Mouse (Mus musculus) CD8-positive naive resting alpha-beta T cell, adult 2 months (primary cell): ENCODE measurements at regions not wholly inside any gene's neighbourhood (a gene's known extent, or its start where the extent isn't known, plus 50 kb on each side); places are given as distances from the start of the nearest gene placed in this dataset.
"Not testable (repeated sequence)": the region's sequence is repeated elsewhere in the genome, so short reads cannot be mapped to it uniquely, and the experiment has no call there.

ENCODE experiments used
- DNase-seq, 2 experiments: peaks; one replicate each; pipeline ENCODE4 v3.0.0; 2022; ENCODE audit warnings: low read depth in 2 of 2, low spot score in 2 of 2

- no peak for DNase-seq
These were observed 283.6 kb upstream of the Tmpo start for GRCm38 (mm10) chr10:91464691-91465090.

DNA sequence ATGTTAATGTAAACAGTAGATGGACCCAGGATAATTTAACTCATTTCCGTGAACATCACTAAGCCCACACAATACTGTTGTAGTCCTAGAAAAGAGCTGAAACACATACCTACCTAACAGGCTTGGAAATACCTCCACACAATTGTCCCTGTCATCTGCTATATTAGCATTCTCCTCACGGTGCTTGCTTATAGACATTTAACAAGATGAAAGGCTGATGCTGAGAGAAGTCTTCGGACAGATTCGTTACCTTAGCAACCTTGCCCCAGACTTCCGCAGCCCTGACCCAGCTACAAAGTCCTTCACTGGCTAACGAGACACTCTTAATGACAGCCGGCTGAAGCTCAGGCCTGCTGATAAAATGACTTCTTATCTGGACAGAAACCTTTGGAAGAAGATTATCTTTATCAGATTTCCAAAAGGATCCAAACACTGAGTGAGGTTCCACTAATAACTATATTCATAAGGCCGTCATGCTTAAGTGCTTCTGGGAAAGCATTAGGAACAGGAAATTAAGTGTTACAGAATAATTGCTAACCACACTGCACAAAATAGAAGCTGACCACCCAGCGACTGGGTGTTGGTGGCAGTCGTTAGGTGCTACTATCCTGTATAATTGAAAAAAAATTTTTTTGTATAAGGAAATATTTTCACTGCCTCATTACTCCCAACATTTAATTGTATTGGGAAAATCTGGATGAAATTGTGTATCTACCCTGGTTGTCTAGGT is 267.0 kb upstream of the Tmpo start:
- no peak for DNase-seq

- DNase-seq, result no peak
These were observed 262.2 kb upstream of the Tmpo start for GRCm38 (mm10) chr10:91443321-91443720.

- DNase-seq, result no peak
These were observed 258.9 kb upstream of the Tmpo start for GRCm38 (mm10) chr10:91440051-91440450.

- no peak for DNase-seq
These were observed 256.8 kb upstream of the Tmpo start for GRCm38 (mm10) chr10:91437917-91438316.

DNA sequence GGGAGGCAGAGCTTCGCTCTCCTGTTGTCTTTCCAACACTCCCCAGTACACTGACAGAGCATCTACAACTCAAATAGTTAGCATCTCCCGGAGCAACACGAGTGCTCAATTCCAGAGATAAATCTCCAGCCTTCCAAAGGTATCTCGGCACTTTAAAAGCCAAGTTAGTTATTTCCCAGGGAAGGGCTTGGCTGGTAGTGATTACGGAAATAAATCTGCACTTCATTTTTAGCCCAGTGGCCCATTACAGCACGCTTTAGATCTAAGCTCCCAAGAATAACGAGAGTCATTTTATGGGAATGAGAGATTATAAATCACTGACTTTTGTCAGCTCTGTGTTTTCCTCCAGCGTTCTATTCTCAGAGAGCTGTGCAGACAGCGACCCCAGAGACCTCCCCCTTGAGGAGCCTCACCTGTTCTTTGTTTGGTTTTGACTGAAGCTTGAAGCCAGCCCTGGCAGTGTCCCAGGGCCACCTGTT is 255.0 kb upstream of the Tmpo start:
- no peak for DNase-seq

GRCm38 (mm10) chr10:91430281-91430680 is 249.2 kb upstream of the Tmpo start:
- DNase-seq, result no peak

DNA sequence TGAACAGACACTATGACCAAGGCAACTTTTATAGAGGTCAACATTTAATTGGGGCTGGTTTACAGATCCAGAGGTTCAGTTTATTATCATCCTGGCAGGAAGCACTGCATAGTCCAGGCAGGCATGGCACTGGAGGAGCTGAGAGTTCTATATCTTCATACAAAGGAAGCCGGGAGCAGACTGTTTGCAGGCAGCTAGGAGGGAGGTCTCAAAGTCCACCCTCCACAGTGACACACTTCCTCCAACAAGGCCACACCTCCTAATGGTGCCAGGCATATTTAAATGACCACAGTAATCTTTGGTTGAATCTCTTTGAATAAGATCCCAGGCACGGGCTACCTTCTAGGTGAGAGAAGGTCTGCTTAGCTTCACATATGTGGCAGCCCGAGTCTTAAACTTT is 245.5 kb upstream of the Tmpo start:
- DNase-seq, result no peak

DNA sequence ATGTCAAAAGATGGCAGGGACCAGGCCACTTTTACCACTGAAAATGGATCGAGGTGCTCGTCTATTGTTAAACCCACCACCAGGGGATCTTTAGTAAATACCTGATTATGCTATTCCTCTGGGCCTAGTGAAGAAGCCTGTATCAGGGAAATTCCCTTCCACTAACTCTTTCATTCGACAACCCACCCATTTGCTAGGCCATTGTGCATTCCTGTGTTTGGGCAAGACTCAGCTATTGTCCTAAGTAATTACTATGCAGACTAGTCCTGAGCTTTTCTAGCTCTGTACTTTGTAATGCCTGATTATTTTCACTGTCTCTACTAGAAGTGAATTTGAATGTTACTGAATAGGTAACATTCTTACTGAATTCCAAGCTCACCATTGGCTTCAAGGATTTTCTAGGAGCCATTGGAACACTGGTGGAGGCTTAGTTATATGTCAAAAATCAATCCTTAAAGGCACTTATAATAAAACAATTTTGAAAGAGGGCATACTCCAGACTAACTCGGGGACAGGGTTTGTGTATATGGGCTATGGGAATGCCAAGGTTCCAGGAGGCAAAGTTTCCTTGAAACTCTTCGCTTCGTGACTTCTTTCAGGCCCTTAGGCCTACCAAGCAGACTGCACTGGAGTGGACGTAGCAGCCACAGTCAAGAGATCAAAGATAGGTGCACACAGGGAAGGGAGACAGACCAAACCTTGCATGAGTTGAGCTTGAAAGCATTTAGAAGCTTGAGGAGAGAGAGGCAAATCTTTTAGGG is 244.7 kb upstream of the Tmpo start:
- DNase-seq, result not testable (repeated sequence)

GRCm38 (mm10) chr10:91424786-91425185 is 243.7 kb upstream of the Tmpo start:
- DNase-seq, result no peak

- DNase-seq, result no peak
These were observed 206.1 kb upstream of the Tmpo start for GRCm38 (mm10) chr10:91387255-91387654.

DNA sequence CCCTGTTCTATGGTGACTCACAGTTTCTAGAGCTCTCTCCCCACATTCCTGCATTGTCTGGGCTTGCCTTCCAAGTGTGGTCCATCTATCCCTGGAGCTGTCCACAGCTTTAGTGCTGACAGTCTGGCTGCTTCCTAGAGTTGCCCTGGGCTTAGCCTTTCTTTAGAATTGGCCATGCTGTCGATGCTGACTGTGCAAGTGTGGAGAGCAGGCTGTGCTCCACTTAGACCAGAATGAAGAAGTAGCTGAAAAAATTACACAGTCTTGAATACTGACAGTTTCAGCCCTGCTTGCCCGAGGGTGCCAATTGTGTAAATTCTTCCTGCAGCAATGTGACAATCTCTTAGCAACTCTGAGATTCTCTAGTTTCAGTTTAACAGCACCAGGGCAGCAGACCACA is 203.3 kb upstream of the Tmpo start:
- no peak for DNase-seq

DNA sequence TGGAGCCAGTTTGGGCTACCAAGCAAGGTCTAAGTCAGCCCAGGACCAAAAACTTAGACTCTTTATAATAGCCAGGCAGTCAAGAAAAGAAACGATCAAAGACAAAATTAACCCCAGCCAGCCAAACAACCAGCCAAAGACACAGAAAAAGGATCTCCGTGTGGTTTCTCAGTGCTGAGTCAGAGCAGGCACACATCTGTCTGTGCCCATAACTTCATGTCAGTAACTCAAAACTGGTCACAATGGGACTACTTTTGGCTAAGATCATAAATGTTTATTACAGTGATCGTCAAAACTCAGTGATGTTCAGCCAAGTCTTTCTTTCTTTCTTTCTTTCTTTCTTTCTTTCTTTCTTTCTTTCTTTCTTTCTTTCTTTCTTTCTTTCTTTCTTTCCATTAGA is 195.6 kb upstream of the Tmpo start:
- DNase-seq, result no peak

DNA sequence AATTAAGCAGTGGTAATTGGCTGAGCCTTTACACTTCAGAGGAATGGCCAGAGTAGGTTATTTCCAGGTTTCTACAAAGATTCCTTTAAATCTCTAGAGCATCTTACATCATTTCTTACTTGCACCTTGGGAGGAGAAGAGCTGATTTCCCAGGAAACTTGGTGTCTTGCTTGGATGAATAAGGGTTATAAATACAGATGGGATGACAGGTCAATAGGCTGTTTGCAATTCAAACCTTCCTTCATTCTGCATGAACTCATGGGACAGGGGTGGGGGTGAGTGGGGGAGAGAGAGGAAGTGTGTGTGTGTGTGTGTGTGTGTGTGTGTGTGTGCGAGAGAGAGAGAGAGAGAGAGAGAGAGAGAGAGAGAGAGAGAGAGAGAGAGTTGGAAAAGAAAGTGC is 186.4 kb upstream of the Tmpo start:
- no peak for DNase-seq

GRCm38 (mm10) chr10:91362587-91362986 is 181.5 kb upstream of the Tmpo start:
- DNase-seq, result no peak

GRCm38 (mm10) chr10:91361621-91362020 is 180.5 kb upstream of the Tmpo start:
- DNase-seq, result no peak

GRCm38 (mm10) chr10:91345465-91345864 is 164.3 kb upstream of the Tmpo start:
- no peak for DNase-seq

- DNase-seq, result no peak
These were observed 161.0 kb upstream of the Tmpo start for GRCm38 (mm10) chr10:91342083-91342482.

GRCm38 (mm10) chr10:91339361-91339760 is 158.2 kb upstream of the Tmpo start:
- no peak for DNase-seq

GRCm38 (mm10) chr10:91326661-91327312 is 145.7 kb upstream of the Tmpo start:
- DNase-seq, result no peak

DNA sequence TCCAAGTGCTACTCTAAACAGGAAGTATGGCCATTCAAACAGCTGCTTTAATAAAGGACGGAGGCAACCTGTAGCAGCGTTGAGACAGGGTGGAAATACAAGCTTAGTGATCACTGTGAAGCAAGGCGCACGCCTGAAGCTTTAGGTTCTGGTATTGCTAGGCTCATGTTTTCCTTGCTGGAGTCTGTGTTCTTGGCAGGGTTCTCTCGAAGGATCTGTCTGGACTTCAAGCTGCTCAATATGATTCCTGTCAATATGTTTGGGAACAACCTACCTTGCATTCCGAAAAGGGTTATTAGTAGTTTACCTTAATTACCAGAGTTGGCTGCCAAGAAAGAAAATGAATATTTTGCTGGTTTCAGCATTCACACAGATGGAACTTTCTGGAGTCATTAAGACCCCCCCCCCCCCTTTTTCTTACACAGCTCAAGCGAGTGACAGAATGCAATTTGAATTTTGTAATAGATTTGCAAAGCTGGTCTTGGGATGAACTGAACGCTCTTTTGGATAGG is 145.1 kb upstream of the Tmpo start:
- DNase-seq, result no peak

- no peak for DNase-seq
These were observed 140.1 kb upstream of the Tmpo start for GRCm38 (mm10) chr10:91321226-91321625.
